Mouse (Mus musculus) heart, postnatal 10 days (tissue): ENCODE measurements around the gene Psmd3. TPM values are rescaled to one million over a fixed set of nuclear protein-coding genes. Genes with fewer than 3 reads are reported as not detected.

ENCODE experiments used
- DNase-seq, 2 experiments: peaks; one replicate each; pipeline ENCODE4 v3.0.0; 2021
- intact Hi-C: fragments of 180-260 bp; cut with DNase I; formaldehyde crosslinking; loops from one replicate; pipeline ENCODE4 v1.15.1; 2025
- total RNA-seq, 2 experiments: library from RNA; stranded (reverse); gene quantifications; 2 replicates each; pipeline ENCODE4 v1.2.3; 2021

Gene Psmd3
- total RNA-seq, 2 experiments from 2014 or later, result 131 to 132 TPM

- DNase-seq, result no peak
- intact Hi-C loops, result no loop called here
These were observed 3.3 kb downstream of the Psmd3 start for GRCm38 (mm10) chr11:98685642-98686041.

- intact Hi-C loops, result no loop called here
- no peak for DNase-seq
These were observed 4.6 kb downstream of the Psmd3 start for GRCm38 (mm10) chr11:98686976-98687375.

GRCm38 (mm10) chr11:98688009-98688408 lies 5.7 kb downstream of the Psmd3 start:
- intact Hi-C loops, result no loop called here
- DNase-seq, result no peak

- intact Hi-C loops, result no loop called here
- no peak for DNase-seq
These were observed 10.8 kb downstream of the Psmd3 start for GRCm38 (mm10) chr11:98693201-98693600.

GRCm38 (mm10) chr11:98693746-98694145 lies 11.4 kb downstream of the Psmd3 start:
- no peak for DNase-seq
- intact Hi-C loops, result no loop called here

GRCm38 (mm10) chr11:98694301-98694700 lies 11.9 kb downstream of the Psmd3 start:
- DNase-seq, result no peak
- intact Hi-C loops, result no loop called here

- DNase-seq, result no peak
These were observed 13.1 kb downstream of the Psmd3 start for GRCm38 (mm10) chr11:98695408-98695807.

GRCm38 (mm10) chr11:98696454-98697216 lies 14.3 kb downstream of the Psmd3 start:
- intact Hi-C loops, result loop anchor here (5.0 kb wide), 1 partner anchor 211 kb away; the partner anchor contains the start of gene Cdc6
- peak in 1 of 2 experiments; percentile 49 for DNase-seq

More at GRCm38 (mm10) chr11:98695408-98695807, 13.1 kb downstream of the Psmd3 start:
- intact Hi-C loops, result loop anchor here (5.0 kb wide), 1 partner anchor 212 kb away; the partner anchor contains the start of gene Cdc6

- intact Hi-C loops, result loop anchor here (5.0 kb wide), 1 partner anchor 210 kb away; the partner anchor contains the start of gene Cdc6
- no peak for DNase-seq
These were observed 14.9 kb downstream of the Psmd3 start for GRCm38 (mm10) chr11:98697225-98697624.

GRCm38 (mm10) chr11:98698849-98699640 lies 16.7 kb downstream of the Psmd3 start:
- no peak for DNase-seq
- intact Hi-C loops, result loop anchor here (5.0 kb wide), 1 partner anchor 208 kb away; the partner anchor contains the start of gene Cdc6

- peak; percentile 86 to 89 for DNase-seq
- intact Hi-C loops, result loop anchor here (1.0 to 5.0 kb wide), 4 partner anchors 10 to 207 kb away; partner anchors contain the start of gene Cdc6
These were observed 17.6 kb downstream of the Psmd3 start for GRCm38 (mm10) chr11:98699911-98700310.

- intact Hi-C loops, result no loop called here
These were observed 18.9 kb downstream of the Psmd3 start, which contains the start of gene Csf3 for GRCm38 (mm10) chr11:98701213-98701670. Gene Csf3, plus strand, starts transcription at chr11:98701263.

GRCm38 (mm10) chr11:98702323-98702722 lies 20.0 kb downstream of the Psmd3 start:
- intact Hi-C loops, result no loop called here
- no peak for DNase-seq

More at GRCm38 (mm10) chr11:98701213-98701670, 18.9 kb downstream of the Psmd3 start, which contains the start of gene Csf3:
- DNase-seq, result no peak

GRCm38 (mm10) chr11:98705021-98705420 lies 22.7 kb downstream of the Psmd3 start:
- intact Hi-C loops, result no loop called here

GRCm38 (mm10) chr11:98707401-98708281 lies 25.3 kb downstream of the Psmd3 start:
- intact Hi-C loops, result no loop called here

More at GRCm38 (mm10) chr11:98705021-98705420, 22.7 kb downstream of the Psmd3 start:
- no peak for DNase-seq

GRCm38 (mm10) chr11:98708282-98708956 lies 26.1 kb downstream of the Psmd3 start:
- peak; percentile 59 to 63 for DNase-seq
- intact Hi-C loops, result no loop called here

More at GRCm38 (mm10) chr11:98707401-98708281, 25.3 kb downstream of the Psmd3 start:
- DNase-seq, result peak; percentile 77 to 84

- intact Hi-C loops, result no loop called here
These were observed 26.8 kb downstream of the Psmd3 start for GRCm38 (mm10) chr11:98709001-98709741.

GRCm38 (mm10) chr11:98710416-98711045 lies 28.2 kb downstream of the Psmd3 start:
- intact Hi-C loops, result loop anchor here (1.0 to 5.0 kb wide), 3 partner anchors 10 to 76 kb away; no protein-coding TSS in a partner anchor
- peak; percentile 89 to 93 for DNase-seq

More at GRCm38 (mm10) chr11:98709001-98709741, 26.8 kb downstream of the Psmd3 start:
- peak; percentile 54 to 67 for DNase-seq
